ENCODE assay signal across 24 mouse cellular contexts in genomic region chr11:112847146-112847545, GRCm38 (mm10).
"Had no signal": no experiment of that assay in that cellular context is flagged by ENCODE, and none has a peak within 500 bp of the region (broad histone marks: within the 10 kb centered on the region; RNA-seq: fewer than 3 reads in every experiment).

No protein-coding gene starts in this region.

- H3K27me3 ChIP-seq: heart, embryonic 15.5 days; hindbrain, embryonic 13.5 days; hindbrain, embryonic 15.5 days; limb, embryonic 12.5 days; liver, embryonic 13.5 days had no signal

- H3K27ac ChIP-seq: heart, adult 2 months; heart, embryonic 13.5 days; heart, embryonic 15.5 days; hindbrain, embryonic 13.5 days; hindbrain, embryonic 15.5 days; hindbrain, postnatal 0 days; layer of hippocampus, adult 2 months; left cerebral cortex, adult 2 months; limb, embryonic 10.5 days; limb, embryonic 12.5 days; liver, embryonic 13.5 days had no signal

- H3K9me3 ChIP-seq: heart, embryonic 13.5 days; heart, embryonic 15.5 days; hindbrain, embryonic 13.5 days; hindbrain, embryonic 15.5 days; limb, embryonic 10.5 days; limb, embryonic 12.5 days; liver, embryonic 13.5 days had no signal

- H3K9ac ChIP-seq: heart, embryonic 13.5 days; heart, embryonic 15.5 days; hindbrain, embryonic 13.5 days; hindbrain, embryonic 15.5 days; limb, embryonic 12.5 days; liver, embryonic 13.5 days had no signal

- H3K4me1 ChIP-seq: hindbrain, embryonic 13.5 days; hindbrain, embryonic 15.5 days; limb, embryonic 12.5 days; liver, embryonic 13.5 days had no signal

- H3K36me3 ChIP-seq: heart, embryonic 13.5 days; heart, embryonic 15.5 days; hindbrain, embryonic 13.5 days; hindbrain, embryonic 15.5 days; limb, embryonic 10.5 days; limb, embryonic 12.5 days; liver, embryonic 13.5 days had no signal

- H3K4me3 ChIP-seq: heart, adult 2 months; heart, embryonic 13.5 days; heart, embryonic 15.5 days; hindbrain, embryonic 13.5 days; hindbrain, embryonic 15.5 days; layer of hippocampus, adult 2 months; left cerebral cortex, adult 2 months; limb, embryonic 10.5 days; limb, embryonic 12.5 days; liver, embryonic 13.5 days had no signal

- DNase-seq: gastrocnemius, postnatal 14 days; gastrocnemius, postnatal 36 days; heart, adult 11 months; heart, adult 2 months; heart, postnatal 14 days; heart, postnatal 36 days; kidney, adult 11 months; kidney, adult 8-10 months; kidney, postnatal 10 days; kidney, postnatal 25 days; kidney, postnatal 4 days; liver; liver, embryonic 13.5 days had no signal

- H3K4me2 ChIP-seq: heart, embryonic 11.5 days; heart, embryonic 13.5 days; heart, embryonic 15.5 days; hindbrain, embryonic 13.5 days; hindbrain, embryonic 15.5 days; limb, embryonic 12.5 days; liver, embryonic 11.5 days; liver, embryonic 13.5 days had no signal
